Mouse (Mus musculus): ENCODE data around the gene C1qtnf9.

The C1qtnf9 gene

DNA sequence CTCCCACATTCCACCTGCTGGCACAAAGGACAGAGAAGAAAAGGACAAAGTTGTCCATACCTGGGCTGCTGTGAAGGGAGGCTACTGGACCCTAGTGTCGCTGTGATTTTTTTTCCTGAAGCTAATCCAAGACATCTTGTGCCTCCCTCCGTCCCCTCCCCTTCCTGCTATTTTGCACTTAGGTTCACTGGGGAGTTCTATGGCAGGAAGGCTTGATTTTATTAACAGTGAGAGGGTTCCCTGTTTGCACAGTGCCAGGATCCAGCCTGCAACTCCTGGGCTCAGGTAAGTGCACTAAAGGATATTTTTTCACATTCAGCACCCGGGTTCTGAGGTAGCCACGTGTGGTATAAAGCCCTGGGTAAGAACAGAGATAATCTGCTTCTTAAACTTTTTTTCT lies at the start of gene C1qtnf9:
Gene C1qtnf9 (plus strand): TSS at position 251 of the 400 bp plus-strand sequence.
- peak; percentile 31 to 67 for DNase-seq (ENCODE audit: low spot score in 2 of 2)

GRCm38 (mm10) chr14:60721304-60721703 lies 46.6 kb upstream of the C1qtnf9 start:
- no peak for DNase-seq (ENCODE audit: low spot score in 2 of 2)

DNA sequence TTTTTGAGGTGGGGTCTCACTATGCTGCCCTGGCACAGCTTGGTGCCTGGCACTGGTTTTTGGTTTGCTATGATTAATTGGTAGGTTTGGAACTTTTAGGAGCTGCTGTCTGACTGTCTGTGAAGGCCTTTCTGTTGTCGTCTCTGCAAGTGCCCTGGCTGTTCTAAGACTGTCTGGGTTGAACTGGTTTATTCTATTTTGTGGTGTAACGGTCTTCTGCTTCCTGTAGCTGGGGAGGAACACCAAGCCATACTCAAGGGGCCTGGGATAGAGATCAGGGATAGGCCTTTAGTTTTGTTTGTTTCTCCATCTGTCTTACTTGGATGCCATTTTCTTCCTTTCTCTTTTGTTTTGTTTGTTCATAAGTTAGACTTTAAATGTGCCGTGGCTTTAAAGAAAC lies 46.0 kb upstream of the C1qtnf9 start:
- DNase-seq (ENCODE audit: low spot score in 2 of 2): no peak

DNA sequence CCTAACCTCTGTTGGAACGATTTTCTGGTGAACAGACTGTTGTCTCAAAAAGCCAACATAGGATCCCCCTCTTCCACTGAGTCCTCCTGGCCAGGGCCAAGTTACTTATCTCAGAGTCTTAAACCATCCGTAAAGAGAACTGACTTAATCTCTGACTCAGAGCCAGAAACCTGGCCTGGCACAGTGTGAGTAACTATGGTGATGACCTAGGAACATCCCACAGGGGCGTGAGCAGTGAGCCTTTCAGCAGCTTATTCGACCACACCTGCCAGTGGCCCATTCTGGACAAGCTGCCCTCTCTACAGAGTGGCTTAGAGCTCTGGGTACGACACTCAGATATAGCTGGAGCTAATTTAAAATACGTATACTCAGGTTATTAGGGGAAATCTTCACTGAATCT lies 41.8 kb upstream of the C1qtnf9 start:
- no peak for DNase-seq (ENCODE audit: low spot score in 2 of 2)

- DNase-seq (ENCODE audit: low spot score in 2 of 2): no peak
Observed at GRCm38 (mm10) chr14:60727130-60727529, 40.8 kb upstream of the C1qtnf9 start.

- DNase-seq (ENCODE audit: low spot score in 2 of 2): no peak
Observed at GRCm38 (mm10) chr14:60732081-60732480, 35.9 kb upstream of the C1qtnf9 start.

DNA sequence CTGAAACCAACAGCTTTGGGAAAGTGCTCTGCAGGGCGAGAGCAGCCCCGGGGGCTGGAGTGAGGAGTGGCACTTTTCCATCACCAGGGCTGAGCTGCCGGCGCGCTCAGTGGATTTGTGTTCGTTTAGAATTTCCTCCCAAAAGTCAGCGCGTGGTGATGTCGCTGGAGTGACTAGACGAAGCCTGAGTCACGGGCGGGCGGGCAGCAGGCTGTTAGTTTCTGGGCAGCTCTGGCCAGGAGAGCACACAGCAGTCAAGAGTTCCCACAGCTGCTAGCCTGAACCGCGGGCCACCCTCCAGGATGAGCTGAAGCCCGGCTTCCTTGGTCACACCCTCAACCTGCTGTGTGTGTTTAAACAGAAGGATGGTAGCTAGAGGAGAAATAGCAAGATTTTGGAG lies 35.1 kb upstream of the C1qtnf9 start:
- peak; percentile 50 to 57 for DNase-seq (ENCODE audit: low spot score in 2 of 2)

- no peak for DNase-seq (ENCODE audit: low spot score in 2 of 2)
Observed at GRCm38 (mm10) chr14:60733706-60734105, 34.2 kb upstream of the C1qtnf9 start.

DNA sequence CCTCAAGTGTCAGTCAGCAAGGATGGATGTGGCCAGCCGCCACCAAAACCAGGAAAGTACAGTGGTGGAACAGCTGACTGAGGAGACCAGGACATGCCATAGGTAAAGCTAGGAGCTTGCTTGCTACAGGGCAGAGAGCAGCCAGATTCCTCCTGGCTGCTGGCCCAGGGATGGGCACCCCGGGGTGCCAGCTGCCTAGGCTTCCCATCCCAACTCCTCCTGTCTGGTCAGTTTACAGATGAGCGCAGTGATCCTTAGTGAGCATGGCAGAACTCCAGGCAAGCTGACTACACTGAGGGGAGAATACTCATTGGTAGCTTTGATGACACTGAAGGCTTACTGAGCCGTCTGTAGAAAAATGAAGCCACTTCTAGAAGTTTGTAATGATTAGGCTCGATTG lies 32.7 kb upstream of the C1qtnf9 start:
- no peak for DNase-seq (ENCODE audit: low spot score in 2 of 2)

DNA sequence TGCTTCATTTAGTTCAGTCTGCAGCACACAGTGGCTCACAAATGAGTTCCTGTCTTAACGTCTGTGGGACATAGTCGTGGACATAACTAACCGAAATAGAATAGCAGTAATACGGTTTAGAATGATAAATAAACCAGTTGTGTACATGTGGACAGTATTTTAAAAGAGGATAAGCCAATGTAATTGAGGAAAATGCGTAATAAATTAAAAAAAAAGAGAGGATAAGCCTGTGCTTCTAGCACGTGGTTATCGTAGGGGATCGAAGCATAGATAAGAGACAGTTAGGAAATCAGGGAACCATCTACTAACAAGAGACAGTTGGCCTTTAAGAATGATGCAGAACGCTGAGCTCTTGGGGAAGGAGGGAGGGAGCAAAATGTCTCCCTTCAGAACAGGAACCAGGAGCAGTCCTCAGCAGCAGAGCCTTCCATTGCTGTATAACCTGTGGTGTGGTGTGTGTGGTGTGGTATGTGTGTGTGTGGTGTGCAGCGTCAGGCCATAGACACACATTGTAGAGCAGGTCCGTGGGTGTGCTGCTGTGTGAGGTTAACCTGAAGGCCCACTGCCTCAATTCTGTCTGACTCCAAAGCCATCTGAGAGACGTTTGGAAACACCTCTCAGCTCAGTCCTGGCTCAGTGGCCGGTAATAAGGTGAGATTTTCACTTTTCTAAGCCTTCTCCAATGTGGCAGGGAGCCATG lies 31.9 kb upstream of the C1qtnf9 start:
- DNase-seq (ENCODE audit: low spot score in 2 of 2): no peak

DNA sequence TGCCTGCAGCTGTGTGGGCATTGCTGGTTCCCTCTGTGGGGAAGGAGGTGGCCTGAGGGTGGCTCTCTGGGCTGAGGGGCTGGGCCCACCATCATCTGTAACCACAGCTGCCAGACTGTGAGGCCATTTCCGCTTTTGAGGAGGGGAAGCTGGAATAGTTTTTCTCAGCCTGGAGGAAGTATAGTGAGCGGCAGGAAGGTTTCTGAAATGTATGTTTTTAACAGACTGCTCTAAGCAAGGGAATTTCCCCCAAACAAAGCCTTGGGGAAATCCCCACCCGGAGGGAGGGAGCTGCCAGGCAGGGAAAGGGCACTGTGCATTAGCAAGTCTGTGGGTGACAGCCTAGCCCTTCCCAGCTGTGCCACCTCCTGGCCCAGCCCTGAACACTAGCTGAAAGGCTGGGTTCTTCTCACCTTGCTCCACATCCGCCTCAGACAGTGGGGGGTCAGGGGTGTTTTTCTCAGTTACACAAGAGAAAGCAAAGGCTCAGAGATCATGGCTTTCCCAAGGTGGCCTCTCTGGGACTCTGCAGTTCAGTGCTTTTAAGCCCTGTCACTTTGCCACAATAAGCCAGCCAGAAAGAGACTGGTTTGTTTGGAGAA lies 31.2 kb upstream of the C1qtnf9 start:
- peak; percentile 61 to 86 for DNase-seq (ENCODE audit: low spot score in 2 of 2)

DNA sequence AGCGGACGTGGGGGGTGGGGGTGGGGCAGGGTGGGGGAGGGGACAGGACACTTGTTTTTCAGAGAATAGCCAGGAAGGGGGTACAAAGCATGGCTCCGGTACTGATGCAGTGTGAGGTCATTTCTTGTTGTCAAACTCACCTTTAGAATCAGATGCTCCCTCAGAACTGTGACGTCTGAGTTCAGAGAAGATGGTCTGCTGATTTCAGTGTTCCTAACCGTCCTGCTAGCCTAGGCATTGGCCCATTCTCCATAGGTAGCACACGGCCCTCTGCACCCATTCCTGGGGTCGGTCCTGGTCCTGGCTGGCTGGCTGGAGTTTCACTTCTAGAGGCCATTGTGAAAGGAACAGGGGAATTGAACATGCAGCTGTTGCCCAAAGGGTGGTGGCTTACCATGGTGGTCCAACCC lies 30.7 kb upstream of the C1qtnf9 start:
- DNase-seq (ENCODE audit: low spot score in 2 of 2): no peak

GRCm38 (mm10) chr14:60738434-60738938 lies 29.4 kb upstream of the C1qtnf9 start:
- DNase-seq (ENCODE audit: low spot score in 2 of 2): peak in 1 of 2 experiments; percentile 56

- no peak for DNase-seq (ENCODE audit: low spot score in 2 of 2)
Observed at GRCm38 (mm10) chr14:60739155-60739554, 28.8 kb upstream of the C1qtnf9 start.

DNA sequence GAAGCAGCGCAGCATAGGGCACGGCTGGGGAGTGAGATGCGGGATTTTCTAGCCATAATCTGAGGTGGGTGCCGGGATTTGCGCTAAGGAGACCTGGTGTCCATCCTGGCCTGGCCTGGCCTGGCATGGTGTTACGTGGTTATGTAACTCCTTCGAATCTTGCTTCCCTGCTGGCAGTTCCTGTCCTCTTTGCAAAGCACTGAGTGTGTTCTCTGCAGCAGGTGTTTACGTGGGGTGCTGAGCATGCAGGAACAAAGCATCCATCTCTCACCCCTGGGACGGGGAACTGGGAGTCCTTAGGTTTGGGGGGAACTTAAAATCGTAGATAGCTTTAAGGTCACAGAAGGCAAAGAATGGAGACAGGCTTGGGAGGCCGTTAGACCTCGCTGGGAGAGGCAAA lies 28.3 kb upstream of the C1qtnf9 start:
- DNase-seq (ENCODE audit: low spot score in 2 of 2): no peak

DNA sequence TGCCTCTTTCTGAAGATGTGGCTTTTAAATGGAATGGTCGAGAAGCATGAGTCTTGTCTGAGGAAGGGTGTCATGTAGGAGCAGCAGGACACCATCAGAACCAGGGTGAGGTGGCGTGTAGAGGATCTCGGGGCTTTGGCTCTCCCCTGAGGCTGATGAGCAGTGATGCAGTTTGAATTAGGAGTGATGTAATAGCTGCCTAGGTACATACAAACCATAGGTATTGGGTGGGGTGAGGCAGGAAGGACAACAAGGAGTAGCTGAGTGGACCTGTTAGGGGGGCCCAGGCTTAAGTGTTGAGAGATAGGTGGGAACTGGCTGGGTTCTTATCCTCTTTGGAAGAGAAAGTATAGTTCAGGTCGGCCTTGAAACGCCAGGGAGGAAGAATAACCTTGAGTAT lies 27.4 kb upstream of the C1qtnf9 start:
- no peak for DNase-seq (ENCODE audit: low spot score in 2 of 2)

DNA sequence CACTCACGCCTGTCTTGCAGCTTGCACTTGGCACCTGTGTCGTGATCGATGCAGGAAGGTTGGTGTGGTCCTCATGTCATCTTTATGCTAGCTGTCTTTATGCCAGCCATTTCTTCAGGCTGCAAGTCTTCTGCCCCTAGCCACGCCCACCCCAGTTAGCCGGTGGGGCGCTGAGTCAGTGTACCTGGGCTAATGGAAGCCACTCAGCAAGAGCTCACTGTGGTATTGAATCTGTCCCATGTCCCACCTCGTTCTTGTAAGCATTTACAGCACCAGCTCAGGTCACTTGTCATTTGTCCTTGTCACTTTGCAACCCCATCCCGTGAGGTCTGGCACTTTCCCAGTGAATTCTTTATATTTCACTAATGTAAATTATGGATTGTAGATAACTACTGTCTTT lies 26.9 kb upstream of the C1qtnf9 start:
- DNase-seq (ENCODE audit: low spot score in 2 of 2): no peak

GRCm38 (mm10) chr14:60741490-60741981 lies 26.4 kb upstream of the C1qtnf9 start:
- peak in 1 of 2 experiments; percentile 58 for DNase-seq (ENCODE audit: low spot score in 2 of 2)

GRCm38 (mm10) chr14:60743681-60744080 lies 24.3 kb upstream of the C1qtnf9 start:
- DNase-seq (ENCODE audit: low spot score in 2 of 2): no peak

DNA sequence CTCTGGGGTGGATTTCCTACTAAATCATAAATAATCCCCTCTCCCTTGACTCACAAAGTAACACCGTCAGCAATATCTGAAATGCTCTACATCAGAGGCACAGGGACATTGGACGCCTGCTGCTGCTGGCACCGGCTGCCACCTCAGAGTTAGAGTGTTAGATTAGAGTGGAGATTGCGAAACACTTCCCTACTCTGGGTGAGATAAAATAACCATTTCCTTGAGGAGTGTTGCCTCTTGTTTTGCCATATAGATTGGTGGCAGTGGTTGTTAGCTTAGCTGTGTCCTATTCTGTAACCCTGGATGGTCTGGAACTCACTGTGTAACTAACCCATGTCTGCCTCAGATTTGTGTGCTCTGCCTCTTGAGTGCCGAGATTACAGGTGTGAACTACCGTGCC lies 22.7 kb upstream of the C1qtnf9 start:
- no peak for DNase-seq (ENCODE audit: low spot score in 2 of 2)

DNA sequence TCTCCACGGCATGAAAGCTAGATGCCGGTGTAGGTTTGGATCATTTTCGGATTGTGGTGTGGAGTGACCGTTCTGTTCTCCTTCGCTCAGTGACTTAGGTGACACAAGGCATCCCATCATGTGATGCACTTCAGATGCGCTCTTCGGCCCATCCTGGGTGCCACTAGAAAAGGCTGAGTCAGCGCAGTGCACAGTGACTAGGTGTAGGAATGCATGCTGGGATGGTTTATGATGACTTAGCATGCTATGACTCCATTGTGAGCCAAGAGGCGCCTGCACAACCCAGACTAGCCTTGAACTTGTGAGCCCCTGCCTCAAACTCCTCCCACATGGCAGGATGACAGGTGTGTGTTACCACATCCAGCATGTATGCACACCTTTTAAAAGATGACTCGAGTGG lies 21.8 kb upstream of the C1qtnf9 start:
- DNase-seq (ENCODE audit: low spot score in 2 of 2): no peak

DNA sequence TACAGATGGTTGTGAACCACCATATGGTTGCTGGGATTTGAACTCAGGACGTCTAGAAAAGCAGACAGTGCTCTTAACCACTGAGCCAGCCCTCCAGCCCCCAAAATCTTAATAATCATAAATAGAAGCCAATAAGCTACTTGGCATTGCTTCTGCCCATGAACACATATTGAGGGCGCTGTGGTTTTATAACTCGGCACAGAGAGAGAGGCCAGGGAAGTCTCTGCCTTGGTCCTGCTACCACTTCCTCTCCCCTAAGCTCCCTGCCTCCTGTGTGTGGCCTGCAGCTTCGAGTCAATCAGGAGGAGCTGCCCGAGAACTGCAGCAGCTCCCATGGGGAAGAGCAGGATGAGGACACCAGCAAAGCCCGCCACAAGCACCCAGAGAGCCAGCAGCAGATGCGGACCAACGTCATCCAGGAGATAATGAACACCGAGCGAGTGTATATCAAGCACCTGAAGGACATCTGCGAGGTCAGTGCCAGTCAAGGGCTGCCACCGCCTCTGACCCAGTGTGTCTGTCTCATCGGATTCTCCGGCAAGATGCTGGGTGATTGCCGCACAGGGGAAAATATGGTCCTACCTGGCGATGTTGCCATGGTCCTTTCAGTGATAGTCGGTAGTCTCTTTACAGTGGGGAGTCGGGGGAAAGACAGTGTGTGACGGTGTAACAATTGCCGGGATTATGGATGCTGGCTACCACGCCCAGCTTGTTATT lies 20.6 kb upstream of the C1qtnf9 start:
- DNase-seq (ENCODE audit: low spot score in 2 of 2): no peak

DNA sequence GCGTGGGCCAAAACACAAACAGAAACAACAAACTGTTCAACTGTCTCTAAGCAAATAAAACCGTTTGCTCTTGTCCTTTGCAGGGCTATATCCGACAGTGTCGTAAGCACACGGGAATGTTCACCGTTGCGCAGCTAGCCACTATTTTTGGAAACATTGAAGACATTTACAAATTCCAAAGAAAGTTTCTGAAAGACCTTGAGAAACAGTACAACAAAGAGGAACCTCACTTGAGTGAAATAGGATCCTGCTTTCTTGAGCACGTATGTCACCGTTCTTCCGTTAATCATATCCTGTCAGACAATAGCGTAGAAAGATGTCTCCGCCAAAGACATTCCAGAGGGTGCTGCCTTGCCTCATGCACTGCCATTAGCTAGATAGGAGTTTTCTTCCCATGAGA lies 18.1 kb upstream of the C1qtnf9 start:
- peak in 1 of 2 experiments; percentile 39 for DNase-seq (ENCODE audit: low spot score in 2 of 2)

Data from heart, adult 9 months (tissue).